Mouse (Mus musculus) 3134 (cell line): ENCODE measurements around the gene Ankib1.
"Not testable (repeated sequence)": the region's sequence is repeated elsewhere in the genome, so short reads cannot be mapped to it uniquely, and the experiment has no call there.

ENCODE experiments used
- DNase-seq: peaks from one replicate; pipeline ENCODE4 v3.0.0-alpha.2; 2011; ENCODE audit warnings: low spot score; ENCODE audit not compliant: insufficient read length; ENCODE audit errors: extremely low read depth

Ankib1 gene

GRCm38 (mm10) chr5:3728820-3729219 lies 73.9 kb downstream of the Ankib1 start:
- no peak for DNase-seq

GRCm38 (mm10) chr5:3725491-3725890 lies 77.2 kb downstream of the Ankib1 start:
- no peak for DNase-seq

- no peak for DNase-seq
Measured at GRCm38 (mm10) chr5:3723415-3723814, 79.3 kb downstream of the Ankib1 start.

GRCm38 (mm10) chr5:3722873-3723272 lies 79.9 kb downstream of the Ankib1 start:
- no peak for DNase-seq

GRCm38 (mm10) chr5:3719371-3719770 lies 83.4 kb downstream of the Ankib1 start:
- DNase-seq, result no peak

GRCm38 (mm10) chr5:3715800-3716199 lies 86.9 kb downstream of the Ankib1 start:
- DNase-seq, result no peak

GRCm38 (mm10) chr5:3702180-3702579 lies 100.5 kb downstream of the Ankib1 start:
- no peak for DNase-seq

- no peak for DNase-seq
Measured at GRCm38 (mm10) chr5:3700025-3700424, 102.7 kb downstream of the Ankib1 start.

- DNase-seq, result no peak
Measured at GRCm38 (mm10) chr5:3696031-3696430, 106.7 kb downstream of the Ankib1 start.

GRCm38 (mm10) chr5:3695191-3695590 lies 107.5 kb downstream of the Ankib1 start:
- DNase-seq, result no peak

GRCm38 (mm10) chr5:3692956-3693355 lies 109.8 kb downstream of the Ankib1 start:
- DNase-seq, result no peak

GRCm38 (mm10) chr5:3691283-3691682 lies 111.4 kb downstream of the Ankib1 start:
- no peak for DNase-seq

- peak; percentile 31 for DNase-seq
Measured at GRCm38 (mm10) chr5:3688298-3688697, 114.4 kb downstream of the Ankib1 start.

- DNase-seq, result no peak
Measured at GRCm38 (mm10) chr5:3669938-3670554, 132.7 kb downstream of the Ankib1 start.

GRCm38 (mm10) chr5:3666585-3666984 lies 136.1 kb downstream of the Ankib1 start:
- DNase-seq, result no peak

GRCm38 (mm10) chr5:3665225-3665624 lies 137.5 kb downstream of the Ankib1 start:
- no peak for DNase-seq

GRCm38 (mm10) chr5:3657085-3657484 lies 145.6 kb downstream of the Ankib1 start, which contains the start of gene Gatad1:
Gatad1 (minus strand) TSS chr5:3657185.
- no peak for DNase-seq

GRCm38 (mm10) chr5:3653801-3654200 lies 148.9 kb downstream of the Ankib1 start:
- DNase-seq, result no peak

- not testable (repeated sequence) for DNase-seq
Measured at GRCm38 (mm10) chr5:3652903-3653575, 149.7 kb downstream of the Ankib1 start.

GRCm38 (mm10) chr5:3651621-3652020 lies 151.1 kb downstream of the Ankib1 start:
- DNase-seq, result no peak

GRCm38 (mm10) chr5:3650881-3651280 lies 151.8 kb downstream of the Ankib1 start, which contains the start of gene Tmbim7:
Tmbim7 (plus strand) TSS chr5:3651181.
- DNase-seq, result no peak

GRCm38 (mm10) chr5:3648849-3649210 lies 153.9 kb downstream of the Ankib1 start:
- DNase-seq, result no peak
